Comparison of ENCODE assay signal across 18 mouse cellular contexts in genomic region chr9:83386264-83386855, GRCm38 (mm10). TPM values are rescaled to one million over a fixed set of nuclear protein-coding genes. Genes with fewer than 3 reads are reported as not detected.
A peak's percentile ranks its signal among the peaks of the same experiment; 100 is the strongest.
DNase-seq lines count a peak whose midpoint lies in the region; ATAC-seq lines count a peak whose summit lies in the region.
"Had no signal": no experiment of that assay in that cellular context is flagged by ENCODE, and none has a peak within 500 bp of the region (broad histone marks: within the 10 kb centered on the region; RNA-seq: fewer than 3 reads in every experiment).

No protein-coding gene starts in this region.

- no peaks in the 10 kb centered on the region for H3K4me1 ChIP-seq in kidney, embryonic 14.5 days (ENCODE audit: control insufficient read depth, insufficient read depth, low read length)
- peaks cover 22% of the 10 kb centered on the region for H3K4me1 ChIP-seq in embryonic facial prominence, embryonic 13.5 days
- H3K4me1 ChIP-seq in hindbrain, embryonic 13.5 days (replicated peaks) = peaks cover 9% of the 10 kb centered on the region
- H3K4me1 ChIP-seq: limb, embryonic 10.5 days had no signal

- intact Hi-C loops in heart, postnatal 10 days (cut with DNase I) = loop anchor here (5.0 kb wide), 1 partner anchor 226 kb away; no protein-coding TSS in a partner anchor

- no peak overlapping the region for H3K27ac ChIP-seq in kidney, embryonic 14.5 days (ENCODE audit: low read depth, low read length)
- H3K27ac ChIP-seq in embryonic facial prominence, embryonic 13.5 days = 0 out of 2 replicates have a peak overlapping the region, but pooled peaks have one; percentile 8
- no peak overlapping the region for H3K27ac ChIP-seq in hindbrain, embryonic 13.5 days
- H3K27ac ChIP-seq: kidney, postnatal 0 days; left cerebral cortex, adult 2 months; limb, embryonic 10.5 days had no signal

- no peaks in the 10 kb centered on the region for H3K9me3 ChIP-seq in kidney, embryonic 14.5 days (ENCODE audit: control insufficient read depth, low read length)
- no peaks in the 10 kb centered on the region for H3K9me3 ChIP-seq in embryonic facial prominence, embryonic 13.5 days
- H3K9me3 ChIP-seq in hindbrain, embryonic 13.5 days = no peaks in the 10 kb centered on the region
- H3K9me3 ChIP-seq: limb, embryonic 10.5 days had no signal

- H3K4me2 ChIP-seq in kidney, embryonic 14.5 days (replicated peaks; ENCODE audit: low read depth, low read length) = no peak overlapping the region
- no peak overlapping the region for H3K4me2 ChIP-seq in embryonic facial prominence, embryonic 13.5 days
- H3K4me2 ChIP-seq in hindbrain, embryonic 13.5 days = no peak overlapping the region
- H3K4me2 ChIP-seq: liver, embryonic 11.5 days had no signal

- H3K9ac ChIP-seq in kidney, embryonic 14.5 days (ENCODE audit: low read depth, low read length) = no peak overlapping the region
- no peak overlapping the region for H3K9ac ChIP-seq in embryonic facial prominence, embryonic 13.5 days
- H3K9ac ChIP-seq in hindbrain, embryonic 13.5 days = no peak overlapping the region

- ATAC-seq in kidney, embryonic 14.5 days (ENCODE audit: low FRiP score, low TSS enrichment) = peak; percentile 24; the same call in 1 of the 2 replicates
- ATAC-seq in embryonic facial prominence, embryonic 13.5 days (ENCODE audit: insufficient number of reproducible peaks, insufficient read depth, low FRiP score, low TSS enrichment, low read depth) = no peak; the same call in 1 of the 2 replicates
- peak; percentile 47; the same call in 1 of the 2 replicates for ATAC-seq in hindbrain, embryonic 13.5 days (ENCODE audit: low FRiP score)
- 0 out of 2 replicates have a peak, but pooled peaks have one; percentile 17 for ATAC-seq in monocyte, adult 5-6 weeks (replicated peaks; ENCODE audit: insufficient number of reproducible peaks, low FRiP score, low TSS enrichment, poor library complexity, severe bottlenecking)

- DNase-seq in kidney, adult 8-10 months = no peak
- no peak for DNase-seq in cerebellum, postnatal 10 days
- DNase-seq in heart, postnatal 10 days = no peak
- DNase-seq: cerebellum, adult 9-10 months; gastrocnemius, postnatal 10 days; heart, adult 18-20 months; lung, adult 2 months; lung, postnatal 36 days; spleen, adult 18-20 months; thymus, postnatal 14 days had no signal

- H3K27me3 ChIP-seq in kidney, embryonic 14.5 days (ENCODE audit: control insufficient read depth, insufficient read depth, low read length) = no peaks in the 10 kb centered on the region
- no peaks in the 10 kb centered on the region for H3K27me3 ChIP-seq in embryonic facial prominence, embryonic 13.5 days
- H3K27me3 ChIP-seq in hindbrain, embryonic 13.5 days = no peaks in the 10 kb centered on the region

- no peaks in the 10 kb centered on the region for H3K36me3 ChIP-seq in kidney, embryonic 14.5 days (ENCODE audit: control insufficient read depth, insufficient read depth, low read length)
- H3K36me3 ChIP-seq in embryonic facial prominence, embryonic 13.5 days = no peaks in the 10 kb centered on the region
- no peaks in the 10 kb centered on the region for H3K36me3 ChIP-seq in hindbrain, embryonic 13.5 days
- H3K36me3 ChIP-seq: limb, embryonic 10.5 days had no signal

- 82% methylated on average over 5 of the region's 5 CpGs for WGBS in kidney, embryonic 14.5 days
- 77% methylated on average over 5 of the region's 5 CpGs for WGBS in embryonic facial prominence, embryonic 13.5 days
- WGBS in hindbrain, embryonic 13.5 days = 77% methylated on average over 5 of the region's 5 CpGs

- no peak overlapping the region for H3K4me3 ChIP-seq in kidney, embryonic 14.5 days (ENCODE audit: low read length)
- no peak overlapping the region for H3K4me3 ChIP-seq in embryonic facial prominence, embryonic 13.5 days
- H3K4me3 ChIP-seq in hindbrain, embryonic 13.5 days = no peak overlapping the region
- H3K4me3 ChIP-seq: left cerebral cortex, adult 2 months; limb, embryonic 10.5 days had no signal

RNA-seq across cellular contexts. Expression of gene Lca5, which starts 54.6 kb away (rescaled TPM):
- polyA plus RNA-seq in kidney, embryonic 14.5 days (2014; fragmentation: Nextera tagmentation; extraction: Ambion mirVana) = 23.6 and 27.0 TPM in 2 replicates
- polyA plus RNA-seq in embryonic facial prominence, embryonic 13.5 days (2015; fragmentation: Nextera tagmentation; extraction: Ambion mirVana) = 19.4 and 23.1 TPM in 2 replicates
- 16.6 and 18.0 TPM in 2 replicates for polyA plus RNA-seq in hindbrain, embryonic 13.5 days (2015; fragmentation: Nextera tagmentation; extraction: Ambion mirVana)
- total RNA-seq in monocyte, adult 5-6 weeks (2017) = 0.67 to 6.3 TPM (median 4.6 TPM) in 3 replicates
- 1 to 10 TPM; 5.5 to 6.8 TPM for total RNA-seq in heart, postnatal 10 days (2021)
